Mouse (Mus musculus) layer of hippocampus, adult 8-10 months (tissue): ENCODE data around the gene Crlf1. TPM values are rescaled to one million over a fixed set of nuclear protein-coding genes. Genes with fewer than 3 reads are reported as not detected.
"Not testable (repeated sequence)": the region's sequence is repeated elsewhere in the genome, so short reads cannot be mapped to it uniquely, and the experiment has no call there.

Experiments
- DNase-seq, 2 experiments: peaks; one replicate each; pipeline ENCODE4 v3.0.0; 2022; ENCODE audit warnings: low spot score in 2 of 2
- total RNA-seq, 4 experiments: library from RNA; stranded (reverse); gene quantifications; 2 replicates each; pipeline ENCODE4 v1.2.4; 2022

Crlf1 gene
- total RNA-seq, 4 experiments from 2014 or later, result 20.4 to 31.5 (median 30.1) TPM

DNA sequence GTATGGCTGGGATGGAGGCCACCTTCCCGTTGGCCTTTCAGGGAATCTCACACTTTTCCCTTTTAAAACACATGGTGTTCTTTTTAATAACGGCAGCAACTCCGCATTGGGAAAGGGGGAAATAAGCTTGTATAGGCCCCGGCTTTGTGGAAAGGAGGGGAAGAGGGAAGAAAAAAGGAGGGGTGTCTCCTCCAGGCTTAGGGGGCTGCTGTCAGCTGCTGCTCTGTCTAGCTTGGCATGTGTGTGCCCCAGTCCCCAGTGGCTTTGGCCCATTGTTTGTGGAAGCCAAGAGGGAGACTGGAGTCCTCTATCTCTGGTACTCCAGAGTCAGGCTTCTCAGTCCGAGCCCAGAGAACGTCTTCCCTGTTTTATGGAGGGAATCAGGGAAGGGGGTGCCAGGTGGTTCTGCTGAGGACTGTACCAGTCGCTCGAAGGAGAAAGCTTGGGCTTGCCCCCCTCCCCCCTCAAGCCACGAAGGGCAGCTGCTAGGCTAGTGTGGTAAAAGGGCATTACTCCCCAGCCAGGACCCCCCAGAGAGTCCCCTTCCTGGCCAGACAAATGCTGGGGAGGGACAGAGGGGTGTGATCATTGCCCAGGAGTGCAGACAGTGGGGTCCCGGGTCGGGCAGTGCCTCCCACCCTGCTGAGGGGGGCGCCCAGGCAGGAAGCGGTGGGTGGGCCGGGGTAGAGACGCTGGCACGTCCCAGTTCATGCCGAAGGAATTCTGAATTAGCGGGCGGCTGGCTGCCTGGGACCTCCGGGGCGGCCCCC is 2.2 kb downstream of the Crlf1 start:
- DNase-seq, result no peak

DNA sequence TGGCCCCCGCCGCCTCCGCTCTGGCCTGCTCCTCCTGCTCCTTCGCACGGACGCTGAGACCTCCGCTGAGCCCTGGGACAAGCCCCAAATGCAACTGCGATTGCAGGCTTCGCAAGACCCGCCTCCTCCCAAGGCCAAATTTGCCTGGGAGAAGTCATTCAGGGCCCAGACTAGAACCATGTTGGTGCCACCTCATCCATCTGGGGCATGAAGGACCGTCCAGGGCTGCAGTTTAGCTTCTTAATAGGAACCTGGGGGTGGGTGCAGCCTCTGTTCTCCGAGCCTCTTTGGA is 2.8 kb downstream of the Crlf1 start:
- DNase-seq, result no peak

DNA sequence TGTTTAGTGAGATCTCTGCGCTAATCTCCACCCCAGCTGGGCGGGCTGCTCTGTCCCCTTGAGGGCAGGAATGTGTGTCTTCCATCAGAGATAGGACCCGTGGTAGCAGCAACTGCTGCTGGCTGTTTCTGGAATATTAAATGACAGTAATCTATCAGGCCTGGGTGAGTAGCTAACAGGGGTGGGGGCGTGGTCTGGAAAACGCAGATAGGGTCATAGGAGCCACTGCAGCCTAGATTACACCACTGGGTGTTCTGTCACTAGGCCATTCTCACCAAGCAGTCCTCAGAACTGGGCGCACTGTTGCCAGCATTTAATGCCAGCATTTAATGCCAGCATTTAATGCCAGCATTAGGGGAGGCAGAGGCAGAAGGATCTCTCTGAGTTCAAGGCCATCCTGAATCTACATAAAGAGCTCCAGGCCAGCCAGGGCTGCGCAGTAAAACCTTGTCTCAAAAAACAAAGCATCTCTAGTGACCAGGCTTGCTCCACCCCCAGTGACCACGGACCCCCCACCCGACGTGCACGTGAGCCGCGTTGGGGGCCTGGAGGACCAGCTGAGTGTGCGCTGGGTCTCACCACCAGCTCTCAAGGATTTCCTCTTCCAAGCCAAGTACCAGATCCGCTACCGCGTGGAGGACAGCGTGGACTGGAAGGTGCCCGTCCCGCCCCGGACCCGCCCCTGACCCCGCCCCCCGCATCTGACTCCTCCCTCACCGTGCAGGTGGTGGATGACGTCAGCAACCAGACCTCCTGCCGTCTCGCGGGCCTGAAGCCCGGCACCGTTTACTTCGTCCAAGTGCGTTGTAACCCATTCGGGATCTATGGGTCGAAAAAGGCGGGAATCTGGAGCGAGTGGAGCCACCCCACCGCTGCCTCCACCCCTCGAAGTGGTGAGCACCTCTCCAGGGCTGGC is 7.7 kb downstream of the Crlf1 start:
- no peak for DNase-seq

DNA sequence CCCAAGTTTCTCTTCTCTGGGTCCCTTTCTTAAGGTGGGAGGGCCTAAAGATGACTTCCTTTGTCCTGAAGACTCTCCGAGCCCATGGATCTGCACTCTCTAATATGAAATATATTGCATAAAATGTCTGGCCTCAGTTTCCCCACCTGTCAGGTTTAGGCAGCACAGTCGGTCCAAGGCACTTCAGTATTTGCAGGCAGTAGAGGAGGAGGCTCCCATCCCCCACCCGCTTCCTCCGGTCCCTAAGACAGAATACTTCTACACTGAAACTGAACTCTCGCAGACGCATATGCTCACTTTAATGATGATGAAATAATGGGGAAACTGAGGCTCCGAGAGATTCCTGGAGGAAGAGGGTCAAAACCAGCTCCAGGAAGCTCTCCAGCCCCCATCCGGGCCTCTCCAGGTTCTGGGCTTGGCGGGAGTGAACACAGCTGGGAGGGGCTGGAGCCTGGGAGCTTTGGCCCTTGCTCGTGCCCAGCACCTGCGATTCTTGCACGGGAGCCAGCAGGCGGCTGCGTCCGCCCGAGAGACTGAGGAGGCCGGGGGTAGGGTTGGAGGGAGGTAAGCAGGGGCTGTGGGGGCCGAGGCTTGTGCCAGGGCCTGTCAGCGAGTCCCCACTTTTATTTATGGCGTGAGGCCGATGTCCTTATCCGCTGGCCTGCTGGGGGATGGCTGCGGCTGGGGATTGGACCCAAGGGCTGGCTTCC is 9.0 kb downstream of the Crlf1 start:
- no peak for DNase-seq

DNA sequence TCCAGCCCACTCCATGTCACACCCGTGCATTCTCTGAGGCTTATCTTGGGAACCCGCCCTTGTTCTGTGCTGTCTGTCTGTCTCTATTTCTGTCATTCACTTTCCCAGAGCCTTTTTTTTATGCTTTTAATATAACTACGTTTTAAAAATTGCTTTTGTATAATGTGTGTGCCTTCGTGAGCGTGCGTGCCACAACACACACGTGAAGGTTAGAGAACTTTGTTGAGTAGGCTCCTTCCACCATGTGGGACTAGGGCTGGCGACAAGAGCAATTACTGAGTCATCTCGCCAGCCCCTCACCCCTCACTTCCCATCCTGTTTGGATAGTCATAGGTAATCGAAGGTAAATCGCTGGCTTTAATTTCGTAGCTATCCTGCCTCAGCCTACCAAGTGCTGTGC is 9.6 kb downstream of the Crlf1 start:
- no peak for DNase-seq

DNA sequence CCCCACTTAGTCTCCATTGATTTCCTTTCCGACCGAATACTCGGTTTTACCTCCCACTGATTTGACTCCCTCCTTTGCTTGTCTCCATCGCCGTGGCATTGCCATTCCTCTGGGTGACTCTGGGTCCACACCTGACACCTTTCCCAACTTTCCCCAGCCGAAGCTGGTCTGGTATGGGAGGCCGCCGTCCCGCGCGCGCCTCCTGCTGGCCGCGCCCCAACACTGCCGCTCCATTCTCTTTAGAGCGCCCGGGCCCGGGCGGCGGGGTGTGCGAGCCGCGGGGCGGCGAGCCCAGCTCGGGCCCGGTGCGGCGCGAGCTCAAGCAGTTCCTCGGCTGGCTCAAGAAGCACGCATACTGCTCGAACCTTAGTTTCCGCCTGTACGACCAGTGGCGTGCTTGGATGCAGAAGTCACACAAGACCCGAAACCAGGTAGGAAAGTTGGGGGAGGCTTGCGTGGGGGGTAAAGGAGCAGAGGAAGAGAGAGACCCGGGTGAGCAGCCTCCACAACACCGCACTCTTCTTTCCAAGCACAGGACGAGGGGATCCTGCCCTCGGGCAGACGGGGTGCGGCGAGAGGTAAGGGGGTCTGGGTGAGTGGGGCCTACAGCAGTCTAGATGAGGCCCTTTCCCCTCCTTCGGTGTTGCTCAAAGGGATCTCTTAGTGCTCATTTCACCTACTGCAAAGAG is 10.2 kb downstream of the Crlf1 start:
- DNase-seq, result no peak

DNA sequence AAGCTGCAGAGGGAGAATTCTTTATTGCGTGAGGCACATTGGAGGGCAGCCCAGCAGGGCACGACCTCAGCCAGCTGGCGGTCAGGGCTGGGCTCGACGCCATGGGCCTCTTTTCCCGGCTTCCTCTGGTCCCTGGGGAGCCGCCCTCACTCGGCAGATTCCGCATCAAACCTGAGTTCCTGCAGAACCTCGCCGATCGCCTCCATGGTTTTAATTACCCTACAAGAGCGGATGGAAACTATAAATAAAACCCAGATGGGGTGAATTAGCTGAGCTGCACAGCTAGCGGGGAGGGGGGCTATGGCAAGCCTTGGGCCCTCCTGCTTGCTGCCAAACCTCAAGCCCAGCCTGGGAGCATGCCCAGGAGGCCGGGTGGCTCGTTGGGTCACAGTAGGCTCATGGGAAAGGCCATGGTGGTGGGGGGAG is 11.3 kb downstream of the Crlf1 start:
- peak in 1 of 2 experiments; percentile 65 for DNase-seq

DNA sequence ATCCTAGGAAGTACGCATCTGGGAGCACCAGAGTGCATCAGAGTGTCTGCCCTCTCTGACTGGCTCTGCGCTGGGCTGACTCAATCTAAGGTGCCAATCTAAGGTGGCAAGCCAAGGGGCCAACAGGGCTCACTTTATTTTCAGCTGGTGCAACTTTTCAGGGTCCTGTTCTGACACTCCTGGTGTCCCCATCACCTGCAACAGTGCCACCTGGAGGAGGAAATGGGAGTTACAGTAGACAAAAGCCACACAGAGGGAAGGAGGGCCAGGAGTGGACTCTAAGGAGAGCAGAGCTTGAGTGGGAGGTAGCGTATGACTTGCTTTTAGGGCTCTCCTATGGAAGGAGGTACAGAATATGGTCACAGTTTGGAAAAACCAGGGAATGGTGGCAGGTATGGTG is 11.9 kb downstream of the Crlf1 start:
- peak; percentile 75 to 79 for DNase-seq

DNA sequence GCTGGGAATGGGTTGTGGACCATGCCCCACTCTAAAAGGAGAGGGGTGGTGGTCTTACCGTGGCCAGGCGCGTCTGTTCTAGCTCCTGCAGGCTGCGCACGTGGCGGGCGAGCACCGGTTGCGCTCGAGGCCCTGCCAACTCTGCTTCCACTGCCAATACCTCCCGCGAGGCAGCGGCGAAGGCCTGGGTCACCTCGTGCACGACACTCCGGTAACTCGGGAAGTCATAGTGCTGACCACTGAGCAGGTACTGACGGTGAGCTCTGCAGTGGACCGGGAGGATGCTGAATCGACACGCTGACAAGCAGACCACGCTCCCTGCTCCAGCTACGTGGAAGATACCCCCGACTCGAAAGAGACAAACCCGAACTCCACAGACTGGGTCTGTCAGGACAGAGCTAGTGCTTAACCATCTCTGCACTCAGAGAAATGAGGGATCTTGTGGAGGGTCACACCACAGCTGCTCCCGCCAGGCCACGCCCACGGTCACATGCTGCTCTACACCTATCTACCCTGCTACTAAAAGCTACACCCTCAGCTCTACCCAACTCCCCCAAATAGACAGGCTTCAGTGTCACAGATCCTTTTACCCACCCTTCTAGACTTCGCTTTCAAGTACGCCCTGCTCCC is 12.9 kb downstream of the Crlf1 start:
- DNase-seq, result no peak

DNA sequence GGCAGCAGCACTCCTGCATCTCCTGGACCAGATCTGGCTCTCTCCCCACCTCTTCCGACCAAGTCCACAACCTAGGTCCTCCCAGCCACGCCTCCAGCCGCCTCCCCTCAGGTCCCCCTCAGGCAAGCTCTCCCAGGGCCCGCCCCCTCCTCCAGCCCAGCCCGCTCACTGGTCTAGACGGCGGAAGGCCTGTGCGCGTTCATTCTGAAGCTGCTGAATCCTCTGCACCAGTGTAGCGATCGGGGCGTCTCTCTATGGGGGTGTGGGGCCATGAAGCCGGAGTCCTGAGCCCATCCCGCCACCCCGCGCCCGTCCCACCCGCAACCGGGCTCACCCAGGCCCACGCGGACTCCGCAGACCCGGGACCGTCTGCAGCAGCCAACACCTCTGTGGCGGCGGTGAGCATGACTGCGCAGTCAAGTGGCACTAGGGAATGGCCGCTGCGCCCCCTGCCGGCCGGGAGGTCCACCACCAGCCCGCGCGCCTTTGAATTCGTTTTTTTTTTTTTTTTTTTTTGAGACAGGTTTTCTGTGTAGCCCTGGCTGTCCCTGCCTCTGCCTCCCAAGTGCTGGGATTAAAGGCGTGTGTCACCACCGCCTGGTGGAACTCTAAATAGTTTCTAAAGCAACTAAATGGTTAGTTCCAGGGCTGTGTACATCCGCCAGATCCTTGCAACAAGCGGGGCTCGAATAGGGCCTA is 13.5 kb downstream of the Crlf1 start, which contains the start of gene Rex1bd:
TSS of gene Rex1bd (minus strand) at position 425 of the 699 bp plus-strand sequence.
- DNase-seq, result peak; percentile 88 to 91

DNA sequence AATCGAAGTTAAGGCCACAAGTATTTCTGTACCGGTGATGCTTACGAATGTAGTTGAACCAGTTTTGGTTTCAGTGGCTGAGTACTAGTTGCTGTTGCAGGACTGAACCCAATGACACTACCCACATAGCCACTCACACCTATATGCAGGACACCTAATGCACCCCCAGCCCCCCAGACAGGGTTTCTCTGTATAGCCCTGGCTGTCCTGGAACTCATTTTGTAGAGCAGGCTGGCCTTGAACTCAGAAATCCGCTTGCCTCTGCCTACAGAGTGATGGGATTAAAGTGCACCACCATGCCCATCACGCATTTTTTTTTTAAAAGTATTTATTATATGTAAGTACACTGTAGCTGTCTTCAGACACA is 14.1 kb downstream of the Crlf1 start:
- DNase-seq, result no peak

DNA sequence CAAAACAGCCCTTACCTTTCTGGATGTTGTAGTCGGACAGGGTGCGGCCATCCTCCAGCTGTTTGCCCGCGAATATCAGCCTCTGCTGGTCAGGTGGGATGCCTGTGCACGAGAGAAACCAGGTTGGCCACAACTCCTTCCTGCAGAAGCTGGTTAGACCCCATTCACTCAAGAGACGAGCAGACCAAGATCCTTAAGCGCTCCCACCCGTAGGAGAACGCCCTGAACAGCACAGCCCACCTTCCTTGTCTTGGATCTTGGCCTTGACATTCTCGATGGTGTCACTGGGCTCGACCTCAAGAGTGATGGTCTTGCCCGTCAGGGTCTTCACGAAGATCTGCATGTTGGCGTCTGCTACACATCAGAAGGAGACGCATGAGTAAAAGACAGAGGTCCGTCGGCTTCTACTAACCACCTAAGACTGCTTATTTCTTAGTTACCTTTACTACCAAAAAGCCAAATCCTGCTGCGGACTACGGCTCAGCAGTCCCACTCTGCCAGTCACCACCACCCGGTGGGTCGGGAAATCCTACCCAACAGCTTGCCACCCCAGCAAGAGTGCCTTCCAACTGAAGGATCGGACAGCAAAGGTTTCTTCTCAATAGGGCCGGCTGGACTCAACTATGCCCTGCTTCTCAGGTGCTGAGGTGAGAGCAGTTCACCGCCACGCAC is 16.5 kb downstream of the Crlf1 start:
- DNase-seq, result no peak

DNA sequence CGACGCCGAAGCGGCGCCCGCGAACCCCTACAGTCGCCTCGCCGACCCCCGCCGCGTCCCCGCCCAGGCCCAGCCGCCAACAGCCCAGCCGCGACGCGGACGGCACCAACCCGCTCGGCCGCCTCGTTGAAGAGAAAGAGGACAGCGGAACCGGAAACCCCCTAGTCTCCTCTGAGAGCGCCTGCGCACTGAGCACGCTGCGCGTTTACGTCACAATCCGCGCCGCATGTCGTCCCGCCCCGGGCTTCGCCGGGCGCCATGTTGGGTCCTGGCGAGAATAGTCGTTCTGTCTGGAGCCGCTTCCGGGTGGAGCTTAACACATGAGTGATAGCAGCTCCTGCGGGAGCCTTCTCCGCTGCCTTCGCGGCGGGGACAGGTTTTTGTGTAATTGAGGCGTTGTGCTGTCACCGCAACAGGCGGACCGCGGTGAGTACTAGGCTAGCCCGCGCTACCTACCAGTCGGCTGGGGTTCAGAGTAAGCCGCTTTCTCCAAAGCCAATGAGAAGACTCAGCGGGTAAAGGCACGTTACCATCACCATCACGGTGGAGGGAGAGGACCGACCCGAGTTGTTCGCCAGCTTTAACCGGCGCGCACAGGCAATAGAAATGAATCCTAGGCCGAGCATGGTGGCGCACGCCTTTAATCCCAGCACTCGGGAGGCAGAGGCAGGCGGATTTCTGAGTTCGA is 17.4 kb downstream of the Crlf1 start, which contains the start of gene Uba52:
TSS of gene Uba52 (minus strand) at position 574 of the 688 bp plus-strand sequence.
- peak; percentile 96 to 98 for DNase-seq

DNA sequence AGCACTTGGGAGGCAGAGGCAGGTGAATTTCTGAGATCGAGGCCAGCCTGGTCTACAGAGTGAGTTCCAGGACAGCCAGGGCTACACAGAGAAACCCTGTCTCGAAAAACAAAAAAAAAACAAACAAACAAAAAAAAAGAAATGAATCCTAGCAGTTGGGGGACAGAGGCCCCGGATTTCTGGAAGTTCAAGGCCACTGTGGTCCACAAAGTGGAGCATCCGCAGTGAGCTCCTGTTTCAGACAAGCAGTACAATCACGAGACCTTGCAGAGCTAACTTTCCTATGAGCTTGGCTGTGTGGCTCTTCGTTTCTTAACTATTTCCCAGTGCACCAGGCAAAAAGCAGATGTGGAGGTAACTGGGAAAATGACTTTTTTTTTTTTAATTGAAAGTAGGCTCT is 18.2 kb downstream of the Crlf1 start:
- not testable (repeated sequence) for DNase-seq

DNA sequence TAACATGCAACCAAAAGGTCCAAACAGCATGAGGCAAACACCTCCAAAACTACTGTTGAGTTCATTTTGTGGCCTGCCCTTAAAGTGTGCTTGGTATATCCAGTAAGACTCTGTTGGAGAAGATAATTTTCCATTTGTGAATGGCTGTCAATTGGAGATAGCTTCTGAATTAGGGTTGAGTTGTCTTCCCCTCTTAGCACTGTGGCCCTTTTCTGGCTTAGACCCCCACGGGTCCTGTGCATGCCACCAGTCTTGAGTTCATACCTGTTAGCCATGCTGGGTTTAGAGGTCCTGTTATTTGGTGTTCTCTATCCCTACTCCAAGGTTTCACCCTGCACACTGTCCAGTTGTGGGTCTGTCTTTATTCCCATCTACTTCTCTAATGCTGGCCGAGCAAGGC is 18.8 kb downstream of the Crlf1 start:
- no peak for DNase-seq

DNA sequence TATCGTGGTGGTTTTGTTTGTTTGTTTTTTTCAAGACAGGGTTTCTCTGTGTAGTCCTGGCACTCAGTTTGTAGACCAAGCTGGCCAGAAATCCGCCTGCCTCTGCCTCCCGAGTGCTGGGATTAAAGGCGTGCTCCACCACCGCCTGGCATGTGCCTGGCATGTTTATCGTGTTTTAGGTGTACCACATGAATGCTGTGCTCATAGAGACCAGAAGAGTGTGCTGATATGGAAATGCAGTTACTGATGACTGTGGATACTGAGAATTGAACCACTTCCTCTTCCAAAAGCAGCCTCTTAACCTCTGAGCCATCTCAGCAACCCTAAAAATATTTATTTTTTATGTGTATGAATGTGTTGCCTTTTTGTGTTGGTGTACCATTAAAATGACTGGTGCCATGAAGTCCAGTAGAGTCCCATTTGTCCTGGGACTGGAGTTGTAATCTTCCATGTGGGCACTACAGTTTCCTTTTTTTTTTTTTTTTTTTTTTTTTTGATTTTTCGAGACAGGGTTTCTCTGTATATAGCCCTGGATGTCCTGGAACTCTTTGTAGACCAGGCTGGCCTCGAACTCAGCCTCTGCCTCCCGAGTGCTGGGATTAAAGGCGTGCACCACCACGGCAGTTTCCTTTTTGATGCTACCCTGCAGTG is 19.4 kb downstream of the Crlf1 start:
- no peak for DNase-seq

DNA sequence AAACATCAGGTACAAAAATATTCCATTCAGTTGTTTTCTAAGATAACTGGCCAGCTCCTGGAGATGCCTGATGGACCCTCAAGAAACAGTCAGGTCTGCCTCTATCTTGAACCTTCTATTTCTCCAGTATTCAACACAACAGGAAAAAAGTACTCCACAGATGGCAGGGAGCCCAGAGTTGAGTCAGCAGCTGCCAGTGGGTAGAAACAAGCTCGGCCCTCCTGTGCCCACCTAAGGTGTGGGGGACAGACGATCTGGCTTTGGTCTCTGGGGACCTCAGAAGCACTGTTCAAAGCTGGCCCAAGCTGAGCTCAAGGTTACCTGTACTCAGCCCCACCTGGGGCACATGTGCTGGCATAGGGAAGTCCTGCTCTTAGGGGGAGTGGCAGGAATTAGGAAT is 20.5 kb downstream of the Crlf1 start:
- no peak for DNase-seq

DNA sequence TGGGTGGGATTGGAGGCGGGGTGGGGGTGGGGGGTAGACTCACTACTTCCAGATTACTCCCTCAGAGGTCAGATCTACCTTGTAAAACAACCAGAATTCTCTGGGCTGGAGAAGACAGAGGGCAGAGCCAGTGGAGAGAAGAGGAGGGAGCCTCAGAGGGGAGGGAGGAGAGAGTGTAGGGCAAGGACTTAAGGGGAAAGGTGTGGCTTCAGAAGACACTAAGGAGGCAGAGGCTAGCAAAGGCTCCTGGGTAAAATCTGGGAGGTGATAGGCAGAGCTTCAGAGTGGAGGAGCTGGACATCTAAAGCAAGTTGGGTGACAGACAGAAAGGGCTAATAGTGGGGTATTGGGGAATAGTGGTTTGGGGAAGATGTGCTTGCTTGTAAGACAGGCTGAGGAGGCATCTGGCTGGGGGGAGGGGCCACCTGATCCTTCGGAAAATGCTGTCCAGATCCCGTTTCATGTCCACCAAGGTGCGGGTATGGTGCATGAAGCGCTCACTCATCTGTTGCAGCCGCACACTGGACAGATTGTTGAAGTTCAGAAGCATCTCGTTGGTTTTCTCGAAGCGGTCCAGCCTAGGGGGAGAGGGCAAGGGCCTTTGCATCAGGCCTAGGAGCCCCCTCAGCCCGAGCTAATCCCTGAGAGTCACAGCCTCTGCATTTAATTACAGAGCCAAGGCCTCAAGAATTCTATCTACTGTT is 25.1 kb downstream of the Crlf1 start:
- DNase-seq, result no peak
